Mouse (Mus musculus): ENCODE measurements around the gene Ubn2. TPM values are rescaled to one million over a fixed set of nuclear protein-coding genes. Genes with fewer than 3 reads are reported as not detected.
A peak's percentile ranks its signal among the peaks of the same experiment; 100 is the strongest.
"Not testable (repeated sequence)": the region's sequence is repeated elsewhere in the genome, so short reads cannot be mapped to it uniquely, and the experiment has no call there.

Gene Ubn2
- 3.4 and 3.7 TPM in 2 replicates for polyA plus RNA-seq (2012; ENCODE audit: insufficient read depth, low replicate concordance)

GRCm38 (mm10) chr6:38433261-38434033 is at the start of gene Ubn2:
Gene Ubn2, plus strand, starts transcription at chr6:38433950.
- H3K27me3 ChIP-seq (replicated peaks) = no peaks in the 10 kb centered on the region
- peak within 1 kb of the TSS; percentile 98 for H3K4me3 ChIP-seq (replicated peaks)
- no peak for TF ChIP-seq GATA1 (IDR thresholded peaks at IDR 0.05; ENCODE audit: borderline replicate concordance, low read length)
- peak; percentile 47; the same call in 1 of the 2 replicates for TF ChIP-seq FLI1 (IDR thresholded peaks at IDR 0.05; ENCODE audit: low read length)
- no peaks in the 10 kb centered on the region for H3K36me3 ChIP-seq (replicated peaks; ENCODE audit: low read length)
- H3K4me1 ChIP-seq = peaks cover 37% of the 10 kb centered on the region
- no peaks in the 10 kb centered on the region for H3K9me3 ChIP-seq

- Histone ChIP-seq H3K4me3 (replicated peaks) (no peak overlapping the region), H3K36me3 (replicated peaks; ENCODE audit: low read length) (no peaks in the 10 kb centered on the region), H3K9me3 (no peaks in the 10 kb centered on the region), H3K4me1 (no peaks in the 10 kb centered on the region), H3K27me3 (replicated peaks) (no peaks in the 10 kb centered on the region)
- TF ChIP-seq GATA1 (IDR thresholded peaks at IDR 0.05; ENCODE audit: borderline replicate concordance, low read length) = no peak
- no peak for TF ChIP-seq FLI1 (IDR thresholded peaks at IDR 0.05; ENCODE audit: low read length)
These were observed 44.1 kb upstream of the Ubn2 start for GRCm38 (mm10) chr6:38389671-38390070.

- H3K4me3 ChIP-seq (replicated peaks) = peak overlapping the region; percentile 98
These were observed 1.3 kb upstream of the Ubn2 start for GRCm38 (mm10) chr6:38432457-38432856.

GRCm38 (mm10) chr6:38434055-38435023 is 589 bp downstream of the Ubn2 start:
- Histone ChIP-seq H3K27me3 (replicated peaks) (no peaks in the 10 kb centered on the region), H3K4me3 (replicated peaks) (peak overlapping the region; percentile 98), H3K4me1 (peaks cover 40% of the 10 kb centered on the region), H3K36me3 (replicated peaks; ENCODE audit: low read length) (no peaks in the 10 kb centered on the region), H3K9me3 (no peaks in the 10 kb centered on the region)
- TF ChIP-seq FLI1 (IDR thresholded peaks at IDR 0.05; ENCODE audit: low read length) (no peak), GATA1 (IDR thresholded peaks at IDR 0.05; ENCODE audit: borderline replicate concordance, low read length) (no peak)

More at GRCm38 (mm10) chr6:38432457-38432856, 1.3 kb upstream of the Ubn2 start:
- not testable (repeated sequence) for H3K9me3 ChIP-seq; H3K36me3 ChIP-seq (replicated peaks; ENCODE audit: low read length); H3K27me3 ChIP-seq (replicated peaks)
- H3K4me1 ChIP-seq = peaks cover 27% of the 10 kb centered on the region

GRCm38 (mm10) chr6:38443842-38444241 is 10.1 kb downstream of the Ubn2 start:
- peaks cover 30% of the 10 kb centered on the region for H3K4me1 ChIP-seq
- TF ChIP-seq GATA1 (IDR thresholded peaks at IDR 0.05; ENCODE audit: borderline replicate concordance, low read length) = no peak
- no peak for TF ChIP-seq FLI1 (IDR thresholded peaks at IDR 0.05; ENCODE audit: low read length)

GRCm38 (mm10) chr6:38448295-38448694 is 14.5 kb downstream of the Ubn2 start:
- Histone ChIP-seq H3K4me3 (replicated peaks) (no peak overlapping the region), H3K36me3 (replicated peaks; ENCODE audit: low read length) (peaks cover 88% of the 10 kb centered on the region), H3K27me3 (replicated peaks) (no peaks in the 10 kb centered on the region), H3K4me1 (peaks cover 24% of the 10 kb centered on the region), H3K9me3 (no peaks in the 10 kb centered on the region)
- TF ChIP-seq GATA1 (IDR thresholded peaks at IDR 0.05; ENCODE audit: borderline replicate concordance, low read length) = no peak; the same call in 2 of the 3 replicates
- no peak for TF ChIP-seq FLI1 (IDR thresholded peaks at IDR 0.05; ENCODE audit: low read length)

More at GRCm38 (mm10) chr6:38443842-38444241, 10.1 kb downstream of the Ubn2 start:
- no peak overlapping the region for H3K4me3 ChIP-seq (replicated peaks)
- no peaks in the 10 kb centered on the region for H3K27me3 ChIP-seq (replicated peaks)
- H3K9me3 ChIP-seq = no peaks in the 10 kb centered on the region
- H3K36me3 ChIP-seq (replicated peaks; ENCODE audit: low read length) = peaks cover 76% of the 10 kb centered on the region

- no peaks in the 10 kb centered on the region for H3K9me3 ChIP-seq
- H3K4me3 ChIP-seq (replicated peaks) = no peak overlapping the region
- H3K36me3 ChIP-seq (replicated peaks; ENCODE audit: low read length) = peaks cover 90% of the 10 kb centered on the region
- no peaks in the 10 kb centered on the region for H3K27me3 ChIP-seq (replicated peaks)
- peaks cover 6% of the 10 kb centered on the region for H3K4me1 ChIP-seq
- TF ChIP-seq GATA1 (IDR thresholded peaks at IDR 0.05; ENCODE audit: borderline replicate concordance, low read length) (no peak), FLI1 (IDR thresholded peaks at IDR 0.05; ENCODE audit: low read length) (no peak)
These were observed 19.3 kb downstream of the Ubn2 start for GRCm38 (mm10) chr6:38453049-38453448.

GRCm38 (mm10) chr6:38456425-38456824 is 22.7 kb downstream of the Ubn2 start:
- H3K36me3 ChIP-seq (replicated peaks; ENCODE audit: low read length) = peaks cover 88% of the 10 kb centered on the region
- not testable (repeated sequence) for H3K4me3 ChIP-seq (replicated peaks); H3K9me3 ChIP-seq; H3K4me1 ChIP-seq; H3K27me3 ChIP-seq (replicated peaks)

- H3K4me3 ChIP-seq (replicated peaks) = no peak overlapping the region
- H3K36me3 ChIP-seq (replicated peaks; ENCODE audit: low read length) = peaks cover 89% of the 10 kb centered on the region
- H3K9me3 ChIP-seq = no peaks in the 10 kb centered on the region
- H3K27me3 ChIP-seq (replicated peaks) = no peaks in the 10 kb centered on the region
- no peak for TF ChIP-seq GATA1 (IDR thresholded peaks at IDR 0.05; ENCODE audit: borderline replicate concordance, low read length)
- no peak for TF ChIP-seq FLI1 (IDR thresholded peaks at IDR 0.05; ENCODE audit: low read length)
- H3K4me1 ChIP-seq = no peaks in the 10 kb centered on the region
These were observed 24.3 kb downstream of the Ubn2 start for GRCm38 (mm10) chr6:38458075-38458474.

- Histone ChIP-seq H3K9me3 (no peaks in the 10 kb centered on the region), H3K36me3 (replicated peaks; ENCODE audit: low read length) (peaks cover 89% of the 10 kb centered on the region), H3K4me1 (peaks cover 15% of the 10 kb centered on the region; the same call in 1 of the 2 replicates), H3K4me3 (replicated peaks) (no peak overlapping the region), H3K27me3 (replicated peaks) (no peaks in the 10 kb centered on the region)
- TF ChIP-seq GATA1 (IDR thresholded peaks at IDR 0.05; ENCODE audit: borderline replicate concordance, low read length) = no peak
- no peak for TF ChIP-seq FLI1 (IDR thresholded peaks at IDR 0.05; ENCODE audit: low read length)
These were observed 35.8 kb downstream of the Ubn2 start for GRCm38 (mm10) chr6:38469591-38469990.
